Mouse (Mus musculus): ENCODE data around the gene Limch1. TPM values are rescaled to one million over a fixed set of nuclear protein-coding genes. Genes with fewer than 3 reads are reported as not detected.

Limch1 gene
- polyA plus RNA-seq, 1 experiment from 2014 or later = 35.1 TPM

- H3K27ac ChIP-seq = no peak overlapping the region
- H3K4me2 ChIP-seq = no peak overlapping the region
- H3K27me3 ChIP-seq = peaks cover 98% of the 10 kb centered on the region
- no peak overlapping the region for H3K9ac ChIP-seq
- WGBS = 1% methylated on average over 41 of the region's 41 CpGs
- no peak for ATAC-seq (replicated peaks; ENCODE audit: low FRiP score)
- no peaks in the 10 kb centered on the region for H3K9me3 ChIP-seq (replicated peaks)
- H3K4me1 ChIP-seq = peaks cover 17% of the 10 kb centered on the region
- H3K36me3 ChIP-seq = no peaks in the 10 kb centered on the region
- no peak overlapping the region for H3K4me3 ChIP-seq (replicated peaks)
Measured at GRCm38 (mm10) chr5:67097106-67098050, 351.8 kb downstream of the Limch1 start.

DNA sequence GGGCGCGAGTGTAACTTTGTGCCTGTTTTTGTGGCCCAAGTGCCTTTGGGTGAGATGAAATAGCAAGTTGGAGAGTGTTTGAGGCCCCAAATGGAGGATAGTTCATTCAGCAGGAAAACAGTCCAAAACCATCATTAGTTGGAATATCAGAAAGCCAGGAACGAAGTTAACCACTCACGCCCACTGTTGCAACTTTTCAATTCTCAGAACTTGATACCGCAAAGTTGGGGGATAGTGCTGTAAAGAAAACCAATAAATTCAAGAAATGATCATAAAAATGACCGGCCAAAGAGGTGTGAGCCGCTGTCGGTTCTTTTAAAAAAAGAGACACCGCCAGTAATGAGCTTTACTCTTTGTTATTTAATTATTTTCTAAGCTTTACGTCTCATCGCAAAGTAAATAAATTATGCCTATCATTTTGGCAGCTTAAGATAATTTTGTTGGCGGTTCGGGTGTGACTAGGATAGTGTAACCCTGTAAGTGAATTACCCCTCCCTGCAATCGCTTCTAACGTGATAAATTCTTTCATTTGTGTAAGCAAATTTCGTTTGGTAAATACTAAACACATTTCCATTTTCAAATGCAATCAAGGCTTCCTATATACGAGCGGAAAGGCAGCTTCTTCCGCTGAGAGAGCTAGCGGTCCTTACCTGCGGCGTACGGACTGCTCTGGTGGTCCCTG lies 352.6 kb downstream of the Limch1 start:
- Histone ChIP-seq H3K27ac (no peak overlapping the region), H3K4me1 (peaks cover 17% of the 10 kb centered on the region), H3K9ac (no peak overlapping the region), H3K4me2 (no peak overlapping the region), H3K9me3 (replicated peaks) (no peaks in the 10 kb centered on the region), H3K36me3 (no peaks in the 10 kb centered on the region), H3K4me3 (replicated peaks) (no peak overlapping the region), H3K27me3 (peaks cover 98% of the 10 kb centered on the region)
- no peak for ATAC-seq (replicated peaks; ENCODE audit: low FRiP score)
- 3% methylated on average over 23 of the region's 23 CpGs for WGBS

GRCm38 (mm10) chr5:67098733-67099323 lies 353.2 kb downstream of the Limch1 start, which contains the start of gene Phox2b:
Phox2b (minus strand) TSS chr5:67099301.
- Histone ChIP-seq H3K27me3 (peaks cover 98% of the 10 kb centered on the region), H3K4me2 (no peak within 1 kb of the TSS), H3K27ac (no peak within 1 kb of the TSS), H3K4me3 (replicated peaks) (no peak within 1 kb of the TSS), H3K4me1 (peaks cover 17% of the 10 kb centered on the region), H3K9me3 (replicated peaks) (no peaks in the 10 kb centered on the region), H3K36me3 (no peaks in the 10 kb centered on the region), H3K9ac (no peak within 1 kb of the TSS)
- 1% methylated on average over 16 of the region's 16 CpGs for WGBS
- no peak for ATAC-seq (replicated peaks; ENCODE audit: low FRiP score)

GRCm38 (mm10) chr5:67099393-67100271 lies 354.0 kb downstream of the Limch1 start:
- H3K9me3 ChIP-seq (replicated peaks) = no peaks in the 10 kb centered on the region
- H3K27ac ChIP-seq = no peak overlapping the region
- no peak for ATAC-seq (replicated peaks; ENCODE audit: low FRiP score)
- WGBS = 2% methylated on average over 32 of the region's 32 CpGs
- H3K36me3 ChIP-seq = no peaks in the 10 kb centered on the region
- peaks cover 17% of the 10 kb centered on the region for H3K4me1 ChIP-seq
- no peak overlapping the region for H3K4me2 ChIP-seq
- peaks cover 99% of the 10 kb centered on the region for H3K27me3 ChIP-seq
- H3K4me3 ChIP-seq (replicated peaks) = no peak overlapping the region
- no peak overlapping the region for H3K9ac ChIP-seq

DNA sequence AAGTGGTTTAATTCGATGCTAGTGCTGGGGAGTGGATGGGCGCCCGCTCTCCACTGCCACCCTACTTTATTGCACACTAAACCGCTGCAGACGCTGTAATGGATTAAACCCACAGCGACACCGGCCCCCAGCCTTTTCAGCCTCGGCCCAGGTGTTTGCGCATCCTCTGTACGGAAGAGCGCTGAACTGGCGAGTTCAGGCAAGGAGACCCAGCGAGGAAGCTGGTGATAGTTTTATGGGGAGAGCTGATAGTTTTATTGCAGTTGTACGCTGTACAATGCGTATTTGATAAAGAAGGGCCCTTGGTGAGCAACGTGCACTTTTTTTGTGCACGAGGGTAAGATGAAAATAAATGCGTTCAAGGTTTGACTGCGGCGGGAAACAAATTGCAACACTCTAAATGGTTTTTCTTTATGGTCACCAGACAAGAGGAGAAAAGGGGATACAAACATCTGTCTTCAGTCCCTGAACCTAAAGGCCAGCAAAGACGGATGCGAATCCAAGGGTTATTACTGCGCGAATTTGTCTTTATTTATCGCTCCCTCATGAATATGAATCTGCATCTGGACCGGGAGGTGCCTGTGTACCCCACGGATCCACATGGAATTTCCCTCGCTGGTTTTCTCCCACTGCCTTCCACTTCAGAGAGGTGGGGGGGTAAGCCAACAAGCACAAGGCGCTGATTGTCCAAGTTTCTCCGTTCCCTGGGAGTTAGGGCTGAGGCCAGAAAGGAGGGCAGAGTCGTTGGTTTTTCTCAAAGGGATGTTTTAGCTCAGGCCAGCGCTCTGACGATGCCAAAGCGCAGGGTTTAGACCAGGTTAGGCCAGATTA lies 355.2 kb downstream of the Limch1 start:
- Histone ChIP-seq H3K4me3 (replicated peaks) (no peak overlapping the region), H3K27ac (no peak overlapping the region), H3K4me1 (peaks cover 15% of the 10 kb centered on the region), H3K9me3 (replicated peaks) (no peaks in the 10 kb centered on the region), H3K9ac (no peak overlapping the region), H3K4me2 (no peak overlapping the region), H3K27me3 (peaks cover 98% of the 10 kb centered on the region), H3K36me3 (no peaks in the 10 kb centered on the region)
- WGBS = 2% methylated on average over 34 of the region's 34 CpGs
- no peak for ATAC-seq (replicated peaks; ENCODE audit: low FRiP score)

DNA sequence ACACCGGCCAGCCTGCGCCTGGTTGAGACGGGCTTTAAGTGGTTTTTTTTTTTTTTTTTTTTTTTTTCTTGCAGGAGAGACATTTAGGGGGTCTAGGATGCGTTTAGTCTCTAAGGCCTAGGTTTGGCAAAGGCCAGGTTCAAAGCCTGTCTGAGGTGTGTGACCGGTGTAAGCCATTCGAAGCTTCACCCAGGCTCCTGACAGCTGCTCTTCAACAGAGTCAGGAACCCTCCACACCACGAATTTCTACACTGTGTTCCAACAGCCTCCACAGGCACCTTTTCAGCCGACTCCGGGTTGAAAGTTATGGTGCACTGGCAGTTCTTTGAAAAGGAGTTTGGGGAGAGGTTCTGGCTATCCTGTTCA lies 355.8 kb downstream of the Limch1 start:
- WGBS = 3% methylated on average over 9 of the region's 9 CpGs
- ATAC-seq (replicated peaks; ENCODE audit: low FRiP score) = no peak
- no peak overlapping the region for H3K27ac ChIP-seq

DNA sequence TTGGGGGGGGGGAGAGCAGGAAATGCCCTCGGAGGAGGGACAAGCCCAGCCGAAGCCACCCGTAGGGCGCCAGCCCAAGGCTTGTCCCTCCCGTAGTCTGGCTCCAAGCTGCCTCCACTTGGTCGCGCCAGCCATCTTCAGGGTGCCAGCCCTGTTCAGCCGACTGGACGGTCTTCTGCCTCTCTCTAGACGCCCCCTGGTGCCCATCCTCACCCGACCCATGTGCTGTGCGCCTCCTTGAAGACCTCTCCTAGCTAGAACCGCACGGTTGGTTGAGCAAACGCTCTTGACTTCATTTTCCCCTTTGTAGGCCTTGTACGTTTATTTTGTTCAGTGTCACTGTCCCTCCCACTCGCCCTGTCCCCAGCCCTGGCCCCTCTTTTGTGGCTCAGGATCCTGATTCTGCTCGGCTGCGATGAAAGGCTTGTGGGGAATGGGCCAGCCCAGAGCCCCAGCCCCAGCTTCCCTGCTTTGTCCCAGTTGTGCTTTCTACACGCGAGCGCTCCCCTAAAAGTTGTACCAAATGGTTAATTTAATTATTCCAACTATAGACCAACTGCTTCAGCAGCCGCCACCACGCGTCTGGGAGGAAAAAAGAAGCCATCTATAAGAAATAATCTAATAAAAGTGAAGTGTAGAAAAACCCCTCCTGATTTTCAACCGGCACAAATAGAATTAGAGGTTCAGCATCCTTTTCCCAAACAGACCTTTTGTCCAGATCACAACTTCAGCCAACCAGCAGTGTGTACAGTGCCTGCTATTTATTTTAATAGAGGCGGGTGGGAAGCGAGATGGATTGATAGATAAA lies 356.4 kb downstream of the Limch1 start:
- peak; percentile 81 for ATAC-seq (replicated peaks; ENCODE audit: low FRiP score)
- H3K27ac ChIP-seq = no peak overlapping the region

More for the DNA sequence above, 355.8 kb downstream of the Limch1 start:
- H3K36me3 ChIP-seq = no peaks in the 10 kb centered on the region
- no peak overlapping the region for H3K9ac ChIP-seq
- no peaks in the 10 kb centered on the region for H3K9me3 ChIP-seq (replicated peaks)
- no peak overlapping the region for H3K4me2 ChIP-seq
- H3K4me3 ChIP-seq (replicated peaks) = no peak overlapping the region
- H3K27me3 ChIP-seq = peaks cover 98% of the 10 kb centered on the region
- peaks cover 9% of the 10 kb centered on the region for H3K4me1 ChIP-seq

DNA sequence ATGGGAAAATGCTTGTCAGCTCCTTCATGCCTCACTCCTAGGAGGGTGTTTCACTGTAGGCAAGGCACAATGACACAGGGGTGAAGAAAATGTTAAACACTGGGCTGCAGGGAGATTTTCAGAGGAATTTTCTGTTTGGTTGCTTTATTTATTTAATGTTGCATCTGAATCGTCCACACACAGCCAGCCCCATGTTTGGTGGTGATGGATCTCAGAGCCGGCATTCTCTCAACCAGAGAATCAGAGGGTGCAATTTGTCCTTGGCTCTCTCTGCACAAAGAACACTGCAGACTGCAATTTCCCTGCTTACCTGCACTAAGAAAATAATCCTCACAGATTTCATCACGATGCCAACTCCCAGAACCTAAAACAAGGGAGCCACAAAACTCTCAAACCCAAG lies 357.4 kb downstream of the Limch1 start:
- Histone ChIP-seq H3K9ac (no peak overlapping the region), H3K4me3 (replicated peaks) (no peak overlapping the region), H3K36me3 (no peaks in the 10 kb centered on the region), H3K4me2 (no peak overlapping the region), H3K9me3 (replicated peaks) (no peaks in the 10 kb centered on the region), H3K27ac (no peak overlapping the region), H3K27me3 (peaks cover 96% of the 10 kb centered on the region), H3K4me1 (peaks cover 6% of the 10 kb centered on the region; the same call in 1 of the 2 replicates)
- ATAC-seq (replicated peaks; ENCODE audit: low FRiP score) = no peak
- WGBS = 8% methylated on average over 3 of the region's 3 CpGs

More for the DNA sequence above, 356.4 kb downstream of the Limch1 start:
- Histone ChIP-seq H3K4me1 (peaks cover 6% of the 10 kb centered on the region; the same call in 1 of the 2 replicates), H3K9me3 (replicated peaks) (no peaks in the 10 kb centered on the region), H3K36me3 (no peaks in the 10 kb centered on the region), H3K4me3 (replicated peaks) (no peak overlapping the region), H3K27me3 (peaks cover 99% of the 10 kb centered on the region), H3K4me2 (no peak overlapping the region), H3K9ac (no peak overlapping the region)
- WGBS = 4% methylated on average over 28 of the region's 28 CpGs

GRCm38 (mm10) chr5:67106261-67106660 lies 360.6 kb downstream of the Limch1 start:
- Histone ChIP-seq H3K4me1 (peaks cover 6% of the 10 kb centered on the region; the same call in 1 of the 2 replicates), H3K4me3 (replicated peaks) (no peak overlapping the region), H3K9me3 (replicated peaks) (no peaks in the 10 kb centered on the region), H3K9ac (no peak overlapping the region), H3K27me3 (peaks cover 84% of the 10 kb centered on the region), H3K36me3 (no peaks in the 10 kb centered on the region), H3K27ac (no peak overlapping the region), H3K4me2 (no peak overlapping the region)
- ATAC-seq (replicated peaks; ENCODE audit: low FRiP score) = no peak
- 81% methylated on average over 2 of the region's 2 CpGs for WGBS
